8 mouse cellular contexts compared by ENCODE assay signal in genomic region chr5:137293282-137293681, GRCm38 (mm10). TPM values are rescaled to one million over a fixed set of nuclear protein-coding genes. Genes with fewer than 3 reads are reported as not detected.
DNase-seq lines count a peak whose midpoint lies in the region; ATAC-seq and TF ChIP-seq lines count a peak whose summit lies in the region.

No protein-coding gene starts in this region.

- DNase-seq in Patski (ENCODE audit: low read depth, low spot score) = no peak
- peak; percentile 88 for DNase-seq in cerebellum, adult 9-10 months
- peak; percentile 64 to 68 for DNase-seq in frontal cortex, postnatal 10 days (ENCODE audit: low spot score in 2 of 2)
- DNase-seq in left cerebral cortex, adult 2 months (ENCODE audit: extremely low spot score in 1 of 2, low spot score in 2 of 2) = peak; percentile 72 to 75
- peak; percentile 55 for DNase-seq in right cerebral cortex, postnatal 14 days
- peak; percentile 76 to 86 for DNase-seq in urinary bladder, postnatal 36 days (ENCODE audit: low spot score in 2 of 2)

- H3K4me1 ChIP-seq in hindbrain, embryonic 13.5 days (replicated peaks) = peaks cover 50% of the 10 kb centered on the region

- H3K27ac ChIP-seq in hindbrain, embryonic 13.5 days = peak overlapping the region; percentile 92
- peak overlapping the region; percentile 86 for H3K27ac ChIP-seq in left cerebral cortex, adult 2 months
- peak overlapping the region; percentile 82 for H3K27ac ChIP-seq in macrophage

- H3K9ac ChIP-seq in hindbrain, embryonic 13.5 days = peak overlapping the region; percentile 90

- CTCF ChIA-PET in Patski (lab: Charles Lee) = interaction anchor here (0.7 to 1.9 kb wide), 4 partner anchors 9 to 209 kb away, joined by 3 to 5 read pairs (median 4); partner anchors contain the start of gene Pop7

- under 1% methylated on average over 15 of the region's 15 CpGs for WGBS in hindbrain, embryonic 13.5 days
- WGBS in macrophage (ENCODE audit: missing documents) = 2% methylated on average over 15 of the region's 15 CpGs

- no peak for TF ChIP-seq CTCF in Patski (IDR thresholded peaks at IDR 0.05)
- TF ChIP-seq CTCF in left cerebral cortex, adult 2 months (IDR thresholded peaks at IDR 0.05) = peak; percentile 22

- intact Hi-C loops in left cerebral cortex, adult 2 months (cut with DNase I) = no loop called here

- H3K36me3 ChIP-seq in hindbrain, embryonic 13.5 days = peaks cover 33% of the 10 kb centered on the region
- peaks cover 30% of the 10 kb centered on the region for H3K36me3 ChIP-seq in macrophage (ENCODE audit: inconsistent target)

- H3K27me3 ChIP-seq in Patski = peaks cover 3% of the 10 kb centered on the region
- H3K27me3 ChIP-seq in hindbrain, embryonic 13.5 days = peaks cover 40% of the 10 kb centered on the region

- in situ Hi-C loops in Patski (cut with MboI; ENCODE audit: low pct_unique_long_range_greater_than_20kb) = no loop called here

- peak; percentile 49 for ATAC-seq in Patski
- ATAC-seq in hindbrain, embryonic 13.5 days (ENCODE audit: low FRiP score) = no peak

- peak overlapping the region; percentile 97 for H3K4me2 ChIP-seq in hindbrain, embryonic 13.5 days

- H3K79me2 ChIP-seq in macrophage (ENCODE audit: inconsistent target) = no peaks in the 10 kb centered on the region

- H3K4me3 ChIP-seq in hindbrain, embryonic 13.5 days = peak overlapping the region; percentile 54
- peak overlapping the region; percentile 57 for H3K4me3 ChIP-seq in left cerebral cortex, adult 2 months
- peak overlapping the region; percentile 58 for H3K4me3 ChIP-seq in macrophage (ENCODE audit: inconsistent target)

- POLR2A ChIA-PET in Patski (lab: Charles Lee) = interaction anchor here (0.6 to 4.7 kb wide), 5 partner anchors 12 to 188 kb away, joined by 3 to 34 read pairs (median 5); partner anchors contain the start of genes Srrt and Trip6

- H3K9me3 ChIP-seq in hindbrain, embryonic 13.5 days = no peaks in the 10 kb centered on the region

RNA-seq across cellular contexts. Expression of gene Ufsp1, which starts 1.1 kb away (rescaled TPM):
- polyA plus RNA-seq in Patski (2021) (13.0 TPM), macrophage (2018) (1.2 to 3.2 TPM (median 1.6 TPM) in 3 replicates)
- polyA plus RNA-seq in hindbrain, embryonic 13.5 days (2015; fragmentation: Nextera tagmentation; extraction: Ambion mirVana) = 12.9 and 14.1 TPM in 2 replicates
- total RNA-seq in left cerebral cortex, adult 2 months (2021) = 10 to 100 TPM; 11.6 to 14.4 TPM
- 1 to 10 TPM in 8 of 26 experiments, under 1 TPM in 7, not detected in 11; 0.49 to 2.3 (median 1.0) TPM for total RNA-seq in macrophage (2018; cell fraction: chromatin; rRNA removed)
- 1 to 10 TPM in 23 of 26 experiments, under 1 TPM in 3; 0.86 to 3.2 (median 1.8) TPM for total RNA-seq in macrophage (2018; cell fraction: cytosol; rRNA removed)
- total RNA-seq in macrophage (2018; cell fraction: nucleus; rRNA removed) = 1 to 10 TPM in 16 of 26 experiments, under 1 TPM in 6, not detected in 4; 0.71 to 6.3 (median 1.3) TPM

RNA-seq across cellular contexts. Expression of gene Ache, which starts 6.0 kb away (rescaled TPM):
- polyA plus RNA-seq in Patski (2021) = 1.8 TPM
- 22.2 and 23.8 TPM in 2 replicates for polyA plus RNA-seq in hindbrain, embryonic 13.5 days (2015; fragmentation: Nextera tagmentation; extraction: Ambion mirVana)
- 10 to 100 TPM; 53.8 to 62.9 TPM for total RNA-seq in left cerebral cortex, adult 2 months (2021)
- 1 to 10 TPM in 2 of 26 experiments, under 1 TPM in 11, not detected in 13; 0.18 to 1.8 (median 0.53) TPM for total RNA-seq in macrophage (2018; cell fraction: chromatin; rRNA removed)
- total RNA-seq in macrophage (2018; cell fraction: cytosol; rRNA removed) = under 1 TPM in 7 of 26 experiments, not detected in 19; 0.03 to 0.09 (median 0.07) TPM
- total RNA-seq in macrophage (2018; cell fraction: nucleus; rRNA removed) = 1 to 10 TPM in 3 of 26 experiments, under 1 TPM in 9, not detected in 14; 0.15 to 2.4 (median 0.49) TPM
- polyA plus RNA-seq in macrophage (2018) = 0.11 to 0.14 TPM in 2 of 3 replicates, not detected in the other

RNA-seq across cellular contexts. Expression of gene Srrt, which starts 14.2 kb away (rescaled TPM):
- 268 TPM for polyA plus RNA-seq in Patski (2021)
- 105 and 113 TPM in 2 replicates for polyA plus RNA-seq in hindbrain, embryonic 13.5 days (2015; fragmentation: Nextera tagmentation; extraction: Ambion mirVana)
- 100 to 1,000 TPM; 202 to 221 TPM for total RNA-seq in left cerebral cortex, adult 2 months (2021)
- total RNA-seq in macrophage (2018; cell fraction: chromatin; rRNA removed) = 100 to 1,000 TPM; 261 to 678 (median 517) TPM
- total RNA-seq in macrophage (2018; cell fraction: cytosol; rRNA removed) = 10 to 100 TPM; 30.5 to 72.8 (median 48.5) TPM
- 100 to 1,000 TPM; 128 to 373 (median 223) TPM for total RNA-seq in macrophage (2018; cell fraction: nucleus; rRNA removed)
- 79.3 to 119 TPM (median 83.4 TPM) in 3 replicates for polyA plus RNA-seq in macrophage (2018)

RNA-seq across cellular contexts. Expression of gene Trip6, which starts 20.9 kb away (rescaled TPM):
- polyA plus RNA-seq in Patski (2021) (155 TPM), macrophage (2018) (1.0 to 2.2 TPM (median 1.2 TPM) in 3 replicates)
- polyA plus RNA-seq in hindbrain, embryonic 13.5 days (2015; fragmentation: Nextera tagmentation; extraction: Ambion mirVana) = 19.2 and 20.0 TPM in 2 replicates
- 1 to 10 TPM; 4.5 to 6.5 TPM for total RNA-seq in left cerebral cortex, adult 2 months (2021)
- 10 to 100 TPM in 15 of 26 experiments, 1 to 10 TPM in 11; 1.6 to 24.0 (median 10.6) TPM for total RNA-seq in macrophage (2018; cell fraction: chromatin; rRNA removed)
- total RNA-seq in macrophage (2018; cell fraction: cytosol; rRNA removed) = 1 to 10 TPM in 5 of 26 experiments, under 1 TPM in 21; 0.23 to 1.5 (median 0.69) TPM
- total RNA-seq in macrophage (2018; cell fraction: nucleus; rRNA removed) = 10 to 100 TPM in 6 of 26 experiments, 1 to 10 TPM in 20; 1.4 to 13.1 (median 6.2) TPM

RNA-seq across cellular contexts. Expression of gene Slc12a9, which starts 40.1 kb away (rescaled TPM):
- 27.5 TPM for polyA plus RNA-seq in Patski (2021)
- polyA plus RNA-seq in hindbrain, embryonic 13.5 days (2015; fragmentation: Nextera tagmentation; extraction: Ambion mirVana) = 25.8 and 27.4 TPM in 2 replicates
- total RNA-seq in left cerebral cortex, adult 2 months (2021) = 10 to 100 TPM; 22.8 to 25.1 TPM
- total RNA-seq in macrophage (2018; cell fraction: chromatin; rRNA removed) = 100 to 1,000 TPM in 6 of 26 experiments, 10 to 100 TPM in 20; 11.3 to 167 (median 61.2) TPM
- total RNA-seq in macrophage (2018; cell fraction: cytosol; rRNA removed) = 10 to 100 TPM in 25 of 26 experiments, 1 to 10 TPM in 1; 9.3 to 53.3 (median 22.2) TPM
- total RNA-seq in macrophage (2018; cell fraction: nucleus; rRNA removed) = 100 to 1,000 TPM in 2 of 26 experiments, 10 to 100 TPM in 24; 16.9 to 121 (median 64.3) TPM
- 6.9 to 28.0 TPM (median 11.2 TPM) in 3 replicates for polyA plus RNA-seq in macrophage (2018)
